Mouse (Mus musculus) intestine, embryonic 14.5 days (tissue): ENCODE measurements around the gene Tff2. TPM values are rescaled to one million over a fixed set of nuclear protein-coding genes. Genes with fewer than 3 reads are reported as not detected.

Source experiments
- ATAC-seq: fragments of 200-750 bp; cut with Nextera tagmentation; replicated peaks from 2 replicates; pipeline ENCODE4 v1.8.0; 2017; ENCODE audit warnings: low read depth, moderate number of reproducible peaks, moderate TSS enrichment, moderate library complexity; ENCODE audit not compliant: low FRiP score, low TSS enrichment
- DNase-seq: peaks from one replicate; pipeline ENCODE4 v3.0.0-alpha.2; 2018; ENCODE audit warnings: low spot score
- H3K27ac ChIP-seq: fragments of 300-500 bp; sonication (generic); 2 replicates; pipeline ENCODE4 v1.5.1; 2014; ENCODE audit warnings: low read depth, mild to moderate bottlenecking, control low read depth
- H3K27me3 ChIP-seq: fragments of 300-500 bp; sonication (generic); replicated peaks from 2 replicates; pipeline ENCODE4 v1.6.1; 2014; ENCODE audit warnings: low read length, control low read depth; ENCODE audit not compliant: control insufficient read depth, insufficient read depth
- H3K36me3 ChIP-seq: fragments of 300-500 bp; sonication (generic); 2 replicates; pipeline ENCODE4 v1.6.1; 2014; ENCODE audit warnings: low read length, control low read depth; ENCODE audit not compliant: control insufficient read depth, insufficient read depth
- H3K4me1 ChIP-seq: fragments of 300-500 bp; sonication (generic); replicated peaks from 2 replicates; pipeline ENCODE4 v1.6.1; 2014; ENCODE audit warnings: low read length, control low read depth, mixed read lengths; ENCODE audit not compliant: control insufficient read depth, insufficient read depth
- H3K4me2 ChIP-seq: fragments of 300-500 bp; sonication (generic); 2 replicates; pipeline ENCODE4 v1.6.1; 2014; ENCODE audit warnings: low read length
- H3K4me3 ChIP-seq: fragments of 300-500 bp; sonication (generic); 2 replicates; pipeline ENCODE4 v1.5.1; 2014; ENCODE audit warnings: low read depth, low read length, control low read depth, mixed read lengths
- H3K9ac ChIP-seq: fragments of 300-500 bp; sonication (generic); 2 replicates; pipeline ENCODE4 v1.6.1; 2014; ENCODE audit warnings: mild to moderate bottlenecking, low read length
- H3K9me3 ChIP-seq: fragments of 300-500 bp; sonication (generic); 2 replicates; pipeline ENCODE4 v1.6.1; 2016; ENCODE audit warnings: low read length, control low read depth; ENCODE audit not compliant: control insufficient read depth
- WGBS: fragments of 180-500 bp; shearing (Covaris S2); extraction: QIAGEN DNeasy Blood & Tissue Kit; methylation state at CpG from one replicate; pipeline ENCODE4 v1.1.7; 2014; 5-methylcytosine and 5-hydroxymethylcytosine counted together
- polyA plus RNA-seq: library from polyadenylated mRNA; unstranded; fragments of >200 nt; fragmentation: Nextera tagmentation; extraction: Ambion mirVana; gene quantifications from 2 replicates; pipeline ENCODE4 v1.2.1, GENCODE M21; 2014

The Tff2 gene
- polyA plus RNA-seq, result 2.0 TPM in 2 replicates

DNA sequence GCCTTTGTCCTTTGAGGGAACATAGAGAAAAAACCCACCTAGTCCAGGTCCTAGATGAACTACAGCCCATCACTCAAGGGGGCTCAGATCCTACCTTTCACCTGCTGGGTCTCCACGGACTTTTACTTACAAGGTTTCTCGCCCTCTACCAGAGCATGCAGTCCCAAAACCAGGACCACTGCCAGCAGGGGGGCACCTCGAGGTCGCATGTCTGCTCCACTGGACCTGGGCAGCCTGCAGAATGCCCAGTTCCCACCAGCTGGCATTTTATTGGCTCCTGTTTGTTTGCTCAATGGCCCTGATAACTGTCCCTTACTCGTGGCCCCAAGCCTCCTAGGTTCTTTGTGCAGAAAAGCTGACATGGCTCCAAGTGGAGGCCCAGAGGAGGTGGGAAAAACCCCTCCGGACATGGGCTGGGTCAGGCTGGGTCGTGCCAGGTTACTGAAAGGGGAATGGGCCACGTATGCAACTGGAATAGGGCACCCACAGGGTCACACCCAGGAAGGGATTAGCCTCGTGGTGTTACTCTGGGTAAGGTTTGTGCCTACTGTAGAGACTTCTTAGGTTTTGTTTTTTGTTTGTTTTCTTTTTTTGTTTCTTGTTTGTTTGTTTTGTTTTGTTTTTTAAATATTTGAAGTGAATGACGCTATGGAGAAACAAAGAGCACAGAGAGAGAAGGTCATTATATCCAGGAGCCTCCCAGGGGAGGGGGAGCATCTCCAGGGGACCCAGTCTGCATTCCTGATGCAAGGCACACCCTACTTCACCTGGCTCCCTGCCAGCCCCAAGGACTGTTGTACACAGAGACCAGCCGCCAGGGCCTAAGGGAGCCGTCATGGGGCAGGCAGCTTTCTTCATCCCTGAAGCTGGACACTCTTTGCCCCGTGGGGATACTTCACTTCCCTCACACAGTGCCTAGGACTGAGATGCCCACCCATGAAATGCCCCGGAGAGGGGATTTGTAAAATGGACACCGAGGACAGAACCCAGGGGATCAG, at the start of gene Tff2:
Gene Tff2 (minus strand): TSS at position 243 of the 998 bp plus-strand sequence.
- no peak within 1 kb of the TSS for H3K27ac ChIP-seq
- peaks cover 5% of the 10 kb centered on the region; the same call in 1 of the 2 replicates for H3K4me1 ChIP-seq
- DNase-seq, result peak; percentile 65
- 59% methylated on average over 15 of the region's 15 CpGs for WGBS
- H3K4me3 ChIP-seq, result no peak within 1 kb of the TSS
- no peaks in the 10 kb centered on the region for H3K27me3 ChIP-seq
- peaks cover 4% of the 10 kb centered on the region; the same call in 1 of the 2 replicates for H3K9me3 ChIP-seq
- H3K9ac ChIP-seq, result no peak within 1 kb of the TSS
- no peak within 1 kb of the TSS for H3K4me2 ChIP-seq
- ATAC-seq, result peak; percentile 63
- no peaks in the 10 kb centered on the region for H3K36me3 ChIP-seq

- H3K9me3 ChIP-seq, result no peaks in the 10 kb centered on the region
- no peak overlapping the region for H3K4me3 ChIP-seq
- ATAC-seq (no peak), DNase-seq (no peak)
- no peaks in the 10 kb centered on the region for H3K27me3 ChIP-seq
- H3K27ac ChIP-seq, result no peak overlapping the region
- H3K36me3 ChIP-seq, result no peaks in the 10 kb centered on the region
- no peaks in the 10 kb centered on the region; the same call in 1 of the 2 replicates for H3K4me1 ChIP-seq
- H3K9ac ChIP-seq, result no peak overlapping the region
- H3K4me2 ChIP-seq, result no peak overlapping the region
- 70% methylated on average over 9 of the region's 9 CpGs for WGBS
These were observed 49.3 kb upstream of the Tff2 start for GRCm38 (mm10) chr17:31193360-31193759.

- no peaks in the 10 kb centered on the region for H3K27me3 ChIP-seq
- no peaks in the 10 kb centered on the region for H3K36me3 ChIP-seq
- no peaks in the 10 kb centered on the region; the same call in 1 of the 2 replicates for H3K4me1 ChIP-seq
- H3K27ac ChIP-seq, result no peak overlapping the region
- WGBS, result 30% methylated on average over 2 of the region's 2 CpGs
- H3K9me3 ChIP-seq, result no peaks in the 10 kb centered on the region
- DNase-seq, result no peak
- ATAC-seq, result no peak
- no peak overlapping the region for H3K4me2 ChIP-seq
- H3K4me3 ChIP-seq, result no peak overlapping the region
- no peak overlapping the region for H3K9ac ChIP-seq
These were observed 48.6 kb upstream of the Tff2 start for GRCm38 (mm10) chr17:31192663-31193062.

GRCm38 (mm10) chr17:31191825-31192224, 47.7 kb upstream of the Tff2 start:
- ATAC-seq, result no peak
- H3K36me3 ChIP-seq, result no peaks in the 10 kb centered on the region
- WGBS, result 74% methylated on average over 8 of the region's 8 CpGs

GRCm38 (mm10) chr17:31187370-31187769, 43.3 kb upstream of the Tff2 start:
- peak; percentile 79 for DNase-seq

More at GRCm38 (mm10) chr17:31191825-31192224, 47.7 kb upstream of the Tff2 start:
- no peak overlapping the region for H3K4me3 ChIP-seq
- H3K9ac ChIP-seq, result no peak overlapping the region
- H3K9me3 ChIP-seq, result no peaks in the 10 kb centered on the region
- DNase-seq, result no peak
- H3K27me3 ChIP-seq, result no peaks in the 10 kb centered on the region
- no peak overlapping the region for H3K4me2 ChIP-seq
- H3K4me1 ChIP-seq, result no peaks in the 10 kb centered on the region; the same call in 1 of the 2 replicates
- H3K27ac ChIP-seq, result no peak overlapping the region

DNA sequence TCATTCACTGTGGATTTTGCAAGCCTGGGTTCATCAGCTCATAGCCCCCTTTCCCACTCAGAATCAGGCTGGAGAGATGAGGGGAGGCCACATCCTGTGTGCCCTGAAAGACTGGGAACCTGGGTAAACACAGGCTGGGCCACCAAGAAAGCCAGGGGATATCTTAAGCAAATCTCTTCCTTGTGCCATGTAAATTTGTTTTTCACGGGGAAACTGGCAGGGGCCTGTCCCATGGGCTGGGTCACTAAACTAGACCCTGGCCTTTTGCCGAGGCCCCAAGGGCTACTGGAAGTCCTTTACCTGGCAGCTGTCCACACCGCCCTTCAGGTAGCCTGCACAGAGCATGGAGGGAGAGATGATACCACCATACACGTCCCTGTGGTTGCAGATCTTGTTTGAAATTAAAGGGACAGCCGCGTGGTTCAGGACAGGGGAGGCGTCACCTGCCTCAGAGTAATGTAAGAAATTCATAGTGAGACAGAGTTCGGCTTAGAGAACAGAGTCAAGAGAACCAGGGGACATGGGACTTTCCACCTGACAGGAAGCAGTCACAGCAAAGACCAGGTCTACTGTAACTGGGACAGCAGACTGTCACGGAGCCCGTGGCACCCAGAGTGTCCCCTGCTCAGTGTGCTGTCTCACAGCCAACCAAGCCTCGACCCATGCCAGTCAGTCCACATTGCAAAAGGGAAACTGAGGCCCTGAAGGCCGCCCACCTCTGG, 40.3 kb upstream of the Tff2 start:
- ATAC-seq (no peak), DNase-seq (no peak)
- H3K4me2 ChIP-seq, result no peak overlapping the region
- H3K9ac ChIP-seq, result no peak overlapping the region
- no peaks in the 10 kb centered on the region for H3K36me3 ChIP-seq
- 76% methylated on average over 12 of the region's 12 CpGs for WGBS
- no peaks in the 10 kb centered on the region for H3K27me3 ChIP-seq
- H3K9me3 ChIP-seq, result no peaks in the 10 kb centered on the region
- H3K27ac ChIP-seq, result peak overlapping the region; percentile 9; the same call in 1 of the 2 replicates
- no peak overlapping the region for H3K4me3 ChIP-seq
- no peaks in the 10 kb centered on the region for H3K4me1 ChIP-seq

More at GRCm38 (mm10) chr17:31187370-31187769, 43.3 kb upstream of the Tff2 start:
- Histone ChIP-seq H3K27ac (no peak overlapping the region), H3K9me3 (no peaks in the 10 kb centered on the region), H3K4me1 (no peaks in the 10 kb centered on the region), H3K4me2 (no peak overlapping the region), H3K9ac (no peak overlapping the region), H3K27me3 (no peaks in the 10 kb centered on the region), H3K4me3 (no peak overlapping the region), H3K36me3 (no peaks in the 10 kb centered on the region)
- 27% methylated on average over 4 of the region's 4 CpGs for WGBS
- ATAC-seq, result no peak

DNA sequence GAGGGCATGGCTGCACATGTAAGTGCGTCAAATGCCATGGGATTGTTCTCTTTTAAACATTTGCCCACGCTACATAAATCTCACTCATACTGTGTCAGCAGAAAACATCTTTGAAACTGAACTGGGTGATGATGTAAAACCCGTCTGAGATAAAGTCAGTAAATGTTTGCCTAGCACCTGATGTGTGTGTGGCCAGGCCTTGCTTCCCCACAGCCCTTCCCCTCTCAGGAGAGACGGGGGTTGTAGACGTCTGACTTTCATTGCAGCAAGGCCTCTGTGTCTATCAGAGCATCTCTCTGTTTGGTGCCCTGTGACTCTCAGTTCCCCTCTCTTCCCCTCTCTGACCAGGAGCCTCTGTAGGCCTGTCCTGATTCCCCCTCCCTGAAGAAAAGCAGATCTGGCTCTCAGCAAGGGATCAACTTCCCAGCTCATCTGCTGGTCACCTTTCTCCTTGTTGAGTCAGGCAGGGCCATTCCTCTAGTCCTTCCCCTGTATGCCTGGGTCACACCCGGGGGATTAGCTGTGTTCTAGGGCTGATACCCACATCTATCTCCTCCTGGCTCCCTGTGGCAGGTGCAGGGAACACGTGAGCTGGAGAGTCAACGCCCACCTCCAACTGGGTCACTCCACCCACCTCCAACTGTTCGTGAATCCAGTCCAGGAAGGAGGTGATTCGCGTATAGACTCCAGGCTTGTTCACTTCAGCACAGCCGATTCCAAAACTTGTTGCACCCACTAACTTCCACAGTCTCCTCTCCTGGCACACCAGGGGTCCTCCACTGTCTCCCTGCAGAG, 39.3 kb upstream of the Tff2 start:
- Histone ChIP-seq H3K27me3 (no peaks in the 10 kb centered on the region), H3K27ac (peak overlapping the region; percentile 54; the same call in 1 of the 2 replicates), H3K4me2 (no peak overlapping the region; the same call in 1 of the 2 replicates), H3K36me3 (no peaks in the 10 kb centered on the region), H3K9ac (no peak overlapping the region), H3K9me3 (no peaks in the 10 kb centered on the region), H3K4me1 (no peaks in the 10 kb centered on the region), H3K4me3 (no peak overlapping the region)
- DNase-seq (peak; percentile 59), ATAC-seq (peak; percentile 67; the same call in 1 of the 2 replicates)
- WGBS, result 49% methylated on average over 12 of the region's 12 CpGs

- Histone ChIP-seq H3K4me3 (no peak overlapping the region), H3K36me3 (no peaks in the 10 kb centered on the region), H3K27ac (no peak overlapping the region), H3K27me3 (no peaks in the 10 kb centered on the region), H3K4me2 (no peak overlapping the region), H3K9ac (no peak overlapping the region), H3K4me1 (no peaks in the 10 kb centered on the region), H3K9me3 (no peaks in the 10 kb centered on the region)
- WGBS, result 76% methylated on average over 4 of the region's 4 CpGs
- no peak for DNase-seq
- ATAC-seq, result no peak
These were observed 37.4 kb upstream of the Tff2 start for GRCm38 (mm10) chr17:31181490-31181889.
